Mouse (Mus musculus): ENCODE results near the gene Gm10135. TPM values are rescaled to one million over a fixed set of nuclear protein-coding genes. Genes with fewer than 3 reads are reported as not detected.
A peak's percentile ranks its signal among the peaks of the same experiment; 100 is the strongest.
"Not testable (repeated sequence)": the region's sequence is repeated elsewhere in the genome, so short reads cannot be mapped to it uniquely, and the experiment has no call there.

Gene Gm10135
- not detected for total RNA-seq (2021)

- intact Hi-C loops (cut with DNase I): loop anchor here (5.0 kb wide), 1 partner anchor 83 kb away; no protein-coding TSS in a partner anchor
- DNase-seq (ENCODE audit: extremely low spot score in 1 of 2, low spot score in 2 of 2): no peak
These were observed at the start of gene Gm10135 for GRCm38 (mm10) chr5:72974602-72975001. Gm10135 (minus strand) TSS chr5:72974702.

- no peak for DNase-seq (ENCODE audit: extremely low spot score in 1 of 2, low spot score in 2 of 2)
- intact Hi-C loops (cut with DNase I): no loop called here
These were observed 49.3 kb upstream of the Gm10135 start for GRCm38 (mm10) chr5:73023801-73024200.

GRCm38 (mm10) chr5:73014745-73015144 is 40.2 kb upstream of the Gm10135 start:
- no peak for DNase-seq (ENCODE audit: extremely low spot score in 1 of 2, low spot score in 2 of 2)
- intact Hi-C loops (cut with DNase I): no loop called here

DNA sequence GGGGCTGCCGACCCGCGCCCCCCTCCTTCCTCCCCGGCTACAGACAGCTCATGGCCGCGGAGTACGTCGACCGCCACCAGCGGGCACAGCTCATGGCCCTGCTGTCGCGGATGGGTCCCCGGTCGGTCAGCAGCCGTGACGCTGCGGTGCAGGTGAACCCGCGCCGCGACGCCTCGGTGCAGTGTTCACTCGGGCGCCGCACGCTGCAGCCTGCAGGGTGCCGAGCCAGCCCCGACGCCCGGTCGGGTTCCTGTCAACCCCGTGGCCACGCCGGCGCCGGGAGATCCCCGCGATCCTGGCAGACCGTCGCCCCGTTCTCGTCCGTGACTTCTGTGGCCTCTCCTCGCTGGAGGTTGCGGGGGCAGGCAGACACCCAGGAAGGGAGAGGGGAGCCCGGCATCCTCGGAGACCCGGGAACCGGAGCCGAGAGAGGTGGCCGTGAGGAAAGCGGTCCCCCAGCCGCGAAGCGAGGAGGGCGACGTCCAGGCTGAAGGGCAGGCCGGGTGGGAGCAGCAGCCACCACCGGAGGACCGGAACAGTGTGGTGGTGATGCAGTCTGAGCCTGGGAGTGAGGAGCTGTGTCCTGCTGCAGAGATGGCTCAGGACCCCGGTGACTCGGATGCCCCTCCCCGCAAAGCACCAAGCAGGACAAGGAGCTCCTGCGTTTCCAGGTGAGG is 39.2 kb upstream of the Gm10135 start:
- DNase-seq (ENCODE audit: extremely low spot score in 1 of 2, low spot score in 2 of 2): peak in 1 of 2 experiments; percentile 21
- intact Hi-C loops (cut with DNase I): not testable (repeated sequence)

GRCm38 (mm10) chr5:73012884-73013610 is 38.5 kb upstream of the Gm10135 start:
- intact Hi-C loops (cut with DNase I); DNase-seq (ENCODE audit: extremely low spot score in 1 of 2, low spot score in 2 of 2): not testable (repeated sequence)

DNA sequence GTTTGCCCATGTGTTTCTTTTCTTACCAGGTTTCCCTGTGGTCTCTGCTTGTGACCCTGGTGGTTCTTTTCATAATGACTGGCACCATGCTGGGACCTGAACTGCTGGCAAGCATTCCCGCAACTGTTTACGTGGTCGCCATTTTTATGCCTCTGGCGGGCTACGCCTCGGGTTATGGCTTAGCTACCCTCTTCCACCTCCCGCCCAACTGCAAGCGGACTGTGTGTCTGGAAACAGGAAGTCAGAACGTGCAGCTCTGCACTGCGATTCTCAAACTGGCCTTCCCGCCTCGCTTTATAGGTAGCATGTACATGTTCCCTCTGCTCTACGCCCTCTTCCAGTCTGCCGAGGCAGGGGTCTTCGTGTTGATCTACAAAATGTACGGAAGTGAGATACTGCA is 37.3 kb upstream of the Gm10135 start:
- DNase-seq (ENCODE audit: extremely low spot score in 1 of 2, low spot score in 2 of 2); intact Hi-C loops (cut with DNase I): not testable (repeated sequence)

- not testable (repeated sequence) for DNase-seq (ENCODE audit: extremely low spot score in 1 of 2, low spot score in 2 of 2)
- intact Hi-C loops (cut with DNase I): loop anchor here (5.0 kb wide), 1 partner anchor 421 kb away; the partner anchor contains the start of gene Gm5868
These were observed 33.7 kb upstream of the Gm10135 start for GRCm38 (mm10) chr5:73008230-73008629.

GRCm38 (mm10) chr5:73007582-73007959 is 33.1 kb upstream of the Gm10135 start:
- no peak for DNase-seq (ENCODE audit: extremely low spot score in 1 of 2, low spot score in 2 of 2)
- intact Hi-C loops (cut with DNase I): loop anchor here (5.0 kb wide), 1 partner anchor 420 kb away; the partner anchor contains the start of gene Gm5868

DNA sequence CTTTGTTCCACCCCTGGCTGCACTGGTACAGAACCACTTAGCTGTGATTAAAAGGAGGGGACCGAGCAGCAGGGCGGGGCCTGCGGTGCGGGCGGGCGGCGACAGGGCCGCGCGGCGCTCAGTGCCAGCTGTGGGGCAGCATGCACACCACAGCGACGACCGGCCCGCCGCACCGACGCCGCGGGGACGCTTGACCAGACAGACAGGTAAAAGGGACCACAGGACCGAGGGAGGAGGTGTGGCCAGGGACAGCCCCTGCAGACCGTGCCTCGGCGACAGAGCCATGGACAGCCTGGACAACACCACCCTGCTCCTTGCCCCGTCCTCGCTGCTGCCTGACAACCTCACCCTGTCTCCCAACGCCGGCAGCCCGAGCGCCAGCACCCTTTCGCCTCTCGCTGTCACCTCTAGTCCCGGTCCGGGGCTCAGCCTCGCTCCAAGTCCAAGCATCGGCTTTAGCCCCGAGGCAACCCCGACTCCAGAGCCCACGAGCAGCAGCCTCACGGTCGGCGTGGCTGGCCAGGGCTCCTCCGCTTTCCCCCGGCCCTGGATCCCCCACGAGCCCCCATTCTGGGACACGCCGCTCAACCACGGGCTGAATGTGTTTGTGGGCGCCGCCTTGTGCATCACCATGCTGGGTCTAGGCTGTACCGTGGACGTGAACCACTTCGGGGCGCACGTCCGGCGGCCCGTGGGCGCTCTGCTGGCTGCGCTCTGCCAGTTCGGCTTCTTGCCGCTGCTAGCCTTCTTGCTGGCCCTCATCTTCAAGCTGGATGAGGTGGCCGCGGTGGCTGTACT is 32.5 kb upstream of the Gm10135 start, which contains the start of gene Slc10a4:
Slc10a4 (plus strand) TSS at position 100 of the 798 bp plus-strand sequence.
- DNase-seq (ENCODE audit: extremely low spot score in 1 of 2, low spot score in 2 of 2): peak in 1 of 2 experiments; percentile 29
- intact Hi-C loops (cut with DNase I): loop anchor here (5.0 kb wide), 1 partner anchor 420 kb away; the partner anchor contains the start of gene Gm5868

GRCm38 (mm10) chr5:73004046-73004445 is 29.5 kb upstream of the Gm10135 start:
- DNase-seq (ENCODE audit: extremely low spot score in 1 of 2, low spot score in 2 of 2): no peak
- intact Hi-C loops (cut with DNase I): no loop called here

DNA sequence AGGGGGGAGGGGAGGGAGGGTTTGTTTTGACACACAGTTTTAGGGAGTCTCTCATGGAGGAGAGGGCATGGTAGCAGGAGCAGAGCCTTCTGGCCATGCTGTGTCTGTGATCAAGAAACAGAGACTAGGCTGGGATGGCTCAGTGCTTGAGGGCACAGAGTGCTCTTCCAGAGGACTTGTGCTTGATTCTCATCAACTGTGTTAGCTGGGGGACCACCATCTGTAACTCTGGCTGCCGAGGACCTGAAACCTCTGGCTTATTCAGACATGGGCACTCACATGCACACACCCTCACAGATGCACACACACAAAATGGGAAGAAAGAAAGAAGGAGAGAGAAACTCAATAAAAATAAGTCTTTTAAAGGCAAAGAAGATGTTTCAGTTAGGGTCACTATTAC is 24.0 kb upstream of the Gm10135 start:
- DNase-seq (ENCODE audit: extremely low spot score in 1 of 2, low spot score in 2 of 2); intact Hi-C loops (cut with DNase I): not testable (repeated sequence)

GRCm38 (mm10) chr5:72995379-72995778 is 20.9 kb upstream of the Gm10135 start:
- no peak for DNase-seq (ENCODE audit: extremely low spot score in 1 of 2, low spot score in 2 of 2)
- intact Hi-C loops (cut with DNase I): no loop called here

- no peak for DNase-seq (ENCODE audit: extremely low spot score in 1 of 2, low spot score in 2 of 2)
- intact Hi-C loops (cut with DNase I): no loop called here
These were observed 20.4 kb upstream of the Gm10135 start for GRCm38 (mm10) chr5:72994928-72995327.

- intact Hi-C loops (cut with DNase I): no loop called here
- no peak for DNase-seq (ENCODE audit: extremely low spot score in 1 of 2, low spot score in 2 of 2)
These were observed 19.9 kb upstream of the Gm10135 start for GRCm38 (mm10) chr5:72994424-72994823.

GRCm38 (mm10) chr5:72992474-72992873 is 18.0 kb upstream of the Gm10135 start:
- DNase-seq (ENCODE audit: extremely low spot score in 1 of 2, low spot score in 2 of 2): no peak

GRCm38 (mm10) chr5:72989756-72990155 is 15.3 kb upstream of the Gm10135 start:
- DNase-seq (ENCODE audit: extremely low spot score in 1 of 2, low spot score in 2 of 2): no peak
- intact Hi-C loops (cut with DNase I): no loop called here

More at GRCm38 (mm10) chr5:72992474-72992873, 18.0 kb upstream of the Gm10135 start:
- intact Hi-C loops (cut with DNase I): no loop called here

GRCm38 (mm10) chr5:72987786-72988185 is 13.3 kb upstream of the Gm10135 start:
- no peak for DNase-seq (ENCODE audit: extremely low spot score in 1 of 2, low spot score in 2 of 2)
- intact Hi-C loops (cut with DNase I): no loop called here

GRCm38 (mm10) chr5:72984091-72984490 is 9.6 kb upstream of the Gm10135 start:
- peak in 1 of 2 experiments; percentile 52 for DNase-seq (ENCODE audit: extremely low spot score in 1 of 2, low spot score in 2 of 2)
- intact Hi-C loops (cut with DNase I): loop anchor here (5.0 kb wide), 2 partner anchors 88 to 398 kb away; no protein-coding TSS in a partner anchor

- intact Hi-C loops (cut with DNase I): loop anchor here (5.0 kb wide), 1 partner anchor 81 kb away; no protein-coding TSS in a partner anchor
- no peak for DNase-seq (ENCODE audit: extremely low spot score in 1 of 2, low spot score in 2 of 2)
These were observed 2.0 kb upstream of the Gm10135 start for GRCm38 (mm10) chr5:72976539-72976938.
